Mouse (Mus musculus) frontal cortex, postnatal 36 days (tissue): ENCODE measurements around the gene Kif20b.

ENCODE experiments used
- DNase-seq, 2 experiments: peaks; one replicate each; pipeline ENCODE4 v3.0.0; 2022; ENCODE audit warnings: low spot score in 2 of 2

Gene Kif20b

GRCm38 (mm10) chr19:34921652-34922602 lies at the start of gene Kif20b:
Gene Kif20b, plus strand, starts transcription at chr19:34922361.
- peak; percentile 83 to 87 for DNase-seq

GRCm38 (mm10) chr19:34876676-34877075 lies 45.5 kb upstream of the Kif20b start:
- no peak for DNase-seq

- peak; percentile 81 to 92 for DNase-seq
These were observed 44.1 kb upstream of the Kif20b start for GRCm38 (mm10) chr19:34877898-34878602.

- DNase-seq: peak; percentile 83 to 84
These were observed 43.3 kb upstream of the Kif20b start, which contains the start of gene Pank1 for GRCm38 (mm10) chr19:34878603-34879541. Gene Pank1, minus strand, starts transcription at chr19:34879455.

GRCm38 (mm10) chr19:34879624-34880023 lies 42.5 kb upstream of the Kif20b start:
- DNase-seq: peak in 1 of 2 experiments; percentile 11

- DNase-seq: no peak
These were observed 41.0 kb upstream of the Kif20b start for GRCm38 (mm10) chr19:34881160-34881559.

GRCm38 (mm10) chr19:34882443-34882842 lies 39.7 kb upstream of the Kif20b start:
- no peak for DNase-seq

- DNase-seq: no peak
These were observed 38.5 kb upstream of the Kif20b start for GRCm38 (mm10) chr19:34883526-34884224.

GRCm38 (mm10) chr19:34886324-34886723 lies 35.8 kb upstream of the Kif20b start:
- DNase-seq: no peak

- DNase-seq: no peak
These were observed 31.2 kb upstream of the Kif20b start for GRCm38 (mm10) chr19:34890981-34891380.

- no peak for DNase-seq
These were observed 30.6 kb upstream of the Kif20b start for GRCm38 (mm10) chr19:34891590-34891989.

GRCm38 (mm10) chr19:34895082-34895481 lies 27.1 kb upstream of the Kif20b start:
- DNase-seq: no peak

- no peak for DNase-seq
These were observed 24.8 kb upstream of the Kif20b start for GRCm38 (mm10) chr19:34897082-34897965.

- DNase-seq: no peak
These were observed 23.2 kb upstream of the Kif20b start for GRCm38 (mm10) chr19:34898941-34899340.

GRCm38 (mm10) chr19:34901266-34901665 lies 20.9 kb upstream of the Kif20b start:
- no peak for DNase-seq

- DNase-seq: no peak
These were observed 20.4 kb upstream of the Kif20b start for GRCm38 (mm10) chr19:34901735-34902134.

GRCm38 (mm10) chr19:34904032-34904431 lies 18.1 kb upstream of the Kif20b start:
- DNase-seq: no peak

- no peak for DNase-seq
These were observed 16.7 kb upstream of the Kif20b start for GRCm38 (mm10) chr19:34905424-34905823.

- DNase-seq: peak in 1 of 2 experiments; percentile 6
These were observed 15.4 kb upstream of the Kif20b start for GRCm38 (mm10) chr19:34906772-34907171.

- no peak for DNase-seq
These were observed 9.8 kb upstream of the Kif20b start for GRCm38 (mm10) chr19:34912366-34912765.
